Mouse (Mus musculus) layer of hippocampus, postnatal 10 days (tissue): Measurements from ENCODE around the gene Cd200r4. TPM values are rescaled to one million over a fixed set of nuclear protein-coding genes. Genes with fewer than 3 reads are reported as not detected.
"Not testable (repeated sequence)": the region's sequence is repeated elsewhere in the genome, so short reads cannot be mapped to it uniquely, and the experiment has no call there.

Experiments used
- DNase-seq, 2 experiments: peaks; one replicate each; pipeline ENCODE4 v3.0.0; 2021; ENCODE audit warnings: low spot score in 2 of 2
- long read RNA-seq: library from polyadenylated mRNA; stranded (forward); transcript quantifications from one replicate; pipeline ENCODE4 v2.0.0, GENCODE M21; 2023
- total RNA-seq, 2 experiments: library from RNA; stranded (reverse); gene quantifications; 2 replicates each; pipeline ENCODE4 v1.2.3; 2021

The Cd200r4 gene
- not detected for total RNA-seq
- long read RNA-seq = 0 reads

DNA sequence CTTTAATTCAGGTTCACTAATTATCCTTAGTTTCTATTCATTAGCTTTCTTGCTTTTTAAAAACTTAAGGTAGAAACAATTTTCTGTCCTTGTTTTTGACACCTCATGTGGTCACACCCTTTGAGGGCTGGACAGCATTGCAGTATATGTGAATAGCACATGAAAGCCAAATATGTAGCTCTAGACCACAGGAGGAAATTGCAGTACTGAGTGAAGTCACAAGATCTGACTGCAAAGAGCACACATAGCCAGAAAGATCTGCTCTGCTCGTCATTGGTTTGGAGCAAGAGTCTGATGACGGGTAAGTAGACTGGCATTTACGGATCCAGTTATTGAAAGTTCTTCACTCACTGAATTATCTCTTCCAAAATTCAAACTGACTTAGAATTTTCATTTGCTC, at the start of gene Cd200r4:
TSS of gene Cd200r4 (plus strand) at position 190 of the 400 bp plus-strand sequence.
- no peak for DNase-seq

DNA sequence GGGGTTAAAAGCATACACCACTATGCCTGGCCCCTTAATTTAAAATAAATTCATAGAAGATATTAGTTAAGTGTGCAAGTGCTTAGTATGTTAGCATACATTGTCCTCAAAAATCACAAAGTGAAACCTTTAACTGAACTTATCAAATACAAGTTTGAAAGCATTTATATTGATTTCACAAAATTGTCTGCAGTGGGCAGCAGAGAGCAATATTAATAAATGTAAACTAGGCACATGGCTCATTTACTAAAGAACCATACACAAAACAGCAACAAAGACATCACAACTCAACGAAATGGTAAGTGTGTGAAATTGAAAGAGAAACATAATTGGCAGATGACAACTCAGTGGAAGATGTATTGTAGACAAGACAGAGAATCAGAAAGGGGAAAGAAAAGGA, 49.7 kb upstream of the Cd200r4 start:
- DNase-seq = no peak

DNA sequence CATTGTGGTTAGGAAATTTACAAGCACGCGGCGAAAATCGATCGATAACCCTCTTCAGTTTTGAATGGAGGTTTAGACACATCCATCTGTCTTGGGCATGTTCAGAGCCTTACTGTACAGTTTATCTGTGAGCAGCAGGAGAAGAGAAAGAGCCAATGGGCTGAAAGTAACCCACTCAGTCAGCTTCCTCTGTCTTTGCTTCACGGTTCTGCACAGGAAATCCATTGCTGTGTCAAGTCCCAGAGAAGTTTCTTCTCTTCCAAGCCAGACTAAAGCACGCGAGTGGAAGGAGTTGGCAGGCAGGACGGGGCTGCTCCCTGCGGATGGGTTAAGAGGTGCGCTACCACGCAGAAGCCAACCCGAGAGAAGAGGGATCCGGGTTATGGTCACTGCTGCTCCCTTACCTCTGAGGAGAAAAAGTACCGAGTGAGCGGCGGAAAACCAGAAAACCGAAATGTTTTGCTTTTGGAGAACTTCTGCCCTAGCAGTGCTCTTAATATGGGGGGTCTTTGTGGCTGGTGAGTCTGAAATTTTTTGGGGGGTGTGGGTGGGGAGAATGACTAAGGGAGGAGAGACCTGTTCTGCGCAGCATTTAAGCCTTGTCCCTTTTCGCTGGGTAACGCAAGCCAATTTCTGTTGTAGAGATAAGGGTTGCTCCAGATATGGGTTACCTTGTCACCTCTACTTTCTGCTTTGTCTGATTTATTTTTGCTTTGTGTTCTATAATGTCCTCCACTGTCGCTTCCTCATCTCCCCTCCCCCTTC, 45.8 kb upstream of the Cd200r4 start, which contains the start of gene Cd200r1:
TSS of gene Cd200r1 (plus strand) at position 182 of the 765 bp plus-strand sequence.
- DNase-seq = no peak

DNA sequence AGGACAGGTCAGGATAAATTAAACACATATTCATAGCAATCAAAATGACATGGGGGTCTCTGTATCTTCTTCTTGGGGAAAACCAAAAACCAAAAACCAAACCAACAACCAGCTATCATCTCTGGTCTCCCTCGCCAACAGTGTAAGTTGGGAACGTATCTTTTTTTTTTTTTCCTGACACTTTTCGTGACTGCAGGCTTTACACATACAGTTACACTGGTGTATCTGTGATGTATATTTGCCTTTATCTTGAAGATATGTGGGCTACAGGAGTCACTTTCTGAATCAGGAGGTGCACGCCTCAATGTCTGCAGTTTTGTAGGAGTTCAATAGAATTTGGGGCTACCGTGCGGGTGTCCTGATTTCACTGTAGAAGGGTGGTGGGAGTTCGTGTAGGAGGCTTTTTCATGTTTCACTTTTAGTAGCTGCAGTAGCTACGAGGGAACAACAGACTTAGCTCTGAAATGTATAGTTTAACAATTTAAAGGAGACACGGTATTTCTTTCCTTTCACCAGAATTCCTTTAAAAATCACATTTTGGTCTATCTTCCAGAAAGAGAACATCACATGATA, 45.1 kb upstream of the Cd200r4 start:
- DNase-seq = no peak

DNA sequence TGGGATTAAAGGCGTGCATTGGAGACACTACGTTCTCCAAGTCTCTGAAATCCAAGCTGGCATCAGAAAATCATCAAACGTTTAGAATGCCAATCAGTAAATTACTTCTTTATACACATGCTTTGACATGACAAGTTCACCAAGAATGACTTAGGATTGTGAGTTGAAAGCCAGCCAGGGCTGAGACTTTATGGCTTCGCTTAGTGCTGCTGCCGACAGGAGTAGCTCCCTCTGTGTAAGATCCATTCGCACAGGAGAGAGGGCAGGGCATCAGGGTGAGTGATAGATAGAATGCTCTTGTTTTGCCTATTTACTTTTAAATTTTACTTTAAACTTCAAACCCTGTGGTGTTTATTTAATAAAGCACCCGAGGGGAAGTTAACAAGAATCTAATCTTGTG, 44.0 kb upstream of the Cd200r4 start:
- no peak for DNase-seq

DNA sequence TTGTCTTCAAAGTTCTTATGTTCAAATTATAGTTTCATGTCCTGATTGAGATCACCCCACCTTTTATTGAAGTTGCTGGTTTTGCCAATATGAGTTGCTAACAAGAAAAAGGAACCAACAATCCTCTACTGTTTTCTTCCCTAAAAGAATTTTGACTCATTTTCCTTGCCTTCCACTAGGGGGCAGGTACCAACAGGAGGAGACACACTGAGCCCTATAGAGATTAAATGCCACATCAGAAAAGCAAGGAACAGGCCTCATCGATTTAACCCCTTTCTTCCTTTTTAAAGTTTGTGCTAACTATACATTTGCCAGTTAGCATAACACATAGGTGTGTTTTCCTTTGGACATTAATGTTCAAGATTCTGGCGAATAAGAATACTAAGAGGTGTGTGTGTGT, 43.6 kb upstream of the Cd200r4 start:
- no peak for DNase-seq

DNA sequence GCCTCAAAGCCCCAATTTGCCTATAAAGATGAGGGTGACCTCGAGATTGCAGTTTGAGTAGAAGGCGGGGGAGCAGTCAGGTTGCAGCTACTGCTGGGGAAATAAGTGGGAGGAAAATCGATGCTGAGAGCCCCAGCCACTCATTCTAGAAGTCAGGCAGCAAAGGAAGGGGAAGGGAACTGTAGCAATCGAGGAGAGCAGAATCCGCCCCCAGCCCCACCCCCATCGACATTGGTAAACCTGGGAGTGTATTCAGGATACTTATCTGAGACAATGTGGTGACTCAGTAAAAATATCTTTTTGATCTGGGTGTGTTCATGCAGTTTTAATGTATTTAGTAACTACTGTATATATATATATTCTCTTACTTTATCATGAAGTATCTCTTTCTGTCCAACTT, 39.0 kb upstream of the Cd200r4 start:
- no peak for DNase-seq

DNA sequence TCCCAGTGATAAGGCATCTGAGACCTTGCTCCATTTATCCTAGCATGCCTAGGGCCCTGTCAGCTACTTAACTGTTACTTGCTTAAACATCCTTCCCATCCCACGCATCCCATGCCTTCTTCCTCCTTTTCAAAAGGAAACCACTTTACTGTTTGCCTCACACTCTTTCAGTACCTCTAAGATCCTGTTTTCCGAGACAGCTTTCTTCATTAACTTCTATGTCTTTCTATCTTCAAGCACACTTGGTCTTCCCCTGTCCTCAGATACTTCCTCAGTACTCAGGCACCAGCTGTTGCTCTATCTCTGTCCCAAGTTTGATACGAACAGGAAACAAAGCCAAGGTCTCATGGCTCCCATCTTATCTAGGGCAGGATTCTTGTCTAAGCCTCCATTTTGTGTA, 37.9 kb upstream of the Cd200r4 start:
- DNase-seq = no peak

DNA sequence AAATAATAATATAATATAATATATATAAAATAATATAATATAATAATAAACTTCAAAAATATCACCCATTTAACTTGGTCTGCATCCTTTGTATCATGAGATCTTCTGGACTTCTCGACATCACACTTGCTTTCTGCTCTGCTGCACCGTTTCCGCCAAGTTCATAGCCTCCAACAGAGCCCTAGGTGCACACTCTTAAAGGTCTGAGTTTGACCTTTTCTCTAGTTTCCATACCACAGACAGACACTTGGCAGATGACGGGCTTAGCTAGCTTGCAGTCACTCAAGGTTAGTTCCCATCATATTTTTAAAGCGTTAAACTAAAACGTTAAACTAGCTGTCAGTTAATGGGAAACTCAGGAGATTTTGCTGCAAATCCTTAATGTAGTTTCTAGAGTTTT, 37.3 kb upstream of the Cd200r4 start:
- DNase-seq = no peak

DNA sequence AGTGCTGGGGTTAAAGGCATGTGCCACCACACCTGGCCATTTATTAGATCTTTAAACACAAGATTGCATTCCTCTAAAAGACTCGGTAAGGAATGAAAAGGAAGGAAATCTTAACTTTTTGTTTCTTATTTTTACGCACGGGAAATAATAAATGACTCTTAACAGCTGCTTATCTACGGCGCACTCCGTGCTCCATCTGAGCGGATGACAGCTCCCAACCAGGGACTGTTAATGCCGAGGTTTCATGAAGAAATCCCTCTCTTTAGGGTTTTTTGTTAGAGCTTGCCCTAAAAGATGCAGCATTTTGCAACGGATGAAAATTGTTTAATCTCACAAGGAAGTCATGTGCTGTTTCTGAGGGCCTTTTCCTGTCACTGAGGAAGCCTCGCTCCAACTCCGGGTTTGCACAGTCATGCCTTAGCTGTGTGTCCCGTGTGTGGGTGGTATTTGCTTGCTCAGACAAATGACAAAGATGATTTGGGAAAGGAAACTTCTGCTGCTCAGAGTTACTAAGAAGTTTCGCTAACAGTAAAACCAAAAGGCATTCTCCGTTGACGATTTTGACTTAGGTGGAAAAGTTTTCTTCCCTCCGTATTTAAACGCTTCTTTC, 32.9 kb upstream of the Cd200r4 start:
- DNase-seq = no peak

DNA sequence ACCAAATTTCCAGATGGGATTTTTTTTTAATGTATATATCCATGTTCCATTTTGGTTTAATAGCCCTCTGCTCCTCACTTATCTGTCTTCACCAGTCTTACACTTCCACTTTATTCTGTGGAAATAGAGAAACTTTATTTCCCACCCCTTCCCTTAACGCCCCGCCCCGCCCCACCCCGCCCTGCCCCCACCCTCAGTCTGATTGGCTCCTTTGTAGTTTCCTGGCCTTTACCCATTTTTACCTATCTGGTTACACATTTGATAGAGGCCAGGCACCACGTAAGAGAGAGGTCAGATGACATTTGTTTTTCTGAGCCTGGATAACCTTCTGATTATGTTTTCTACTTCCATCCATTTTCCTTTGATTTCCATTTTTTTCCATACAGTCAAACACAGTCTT, 32.0 kb upstream of the Cd200r4 start:
- DNase-seq = no peak

DNA sequence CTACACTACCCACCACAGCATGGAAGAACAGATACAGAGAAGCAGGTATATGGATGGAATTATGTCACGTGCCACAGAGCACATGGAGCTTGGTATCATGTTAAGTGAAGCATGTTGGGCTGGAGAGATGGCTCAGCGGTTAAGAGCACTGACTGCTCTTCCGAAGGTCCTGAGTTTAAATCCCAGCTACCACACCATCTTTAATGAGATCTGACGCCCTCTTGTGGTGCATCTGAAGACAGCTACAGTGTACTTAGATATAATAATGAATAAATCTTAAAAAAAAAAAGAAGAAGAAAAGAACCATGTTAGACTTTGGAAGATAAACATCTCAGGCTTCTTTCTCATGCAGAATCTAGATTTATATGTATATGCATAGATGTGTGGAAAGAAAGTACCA, 30.8 kb upstream of the Cd200r4 start:
- DNase-seq = no peak

DNA sequence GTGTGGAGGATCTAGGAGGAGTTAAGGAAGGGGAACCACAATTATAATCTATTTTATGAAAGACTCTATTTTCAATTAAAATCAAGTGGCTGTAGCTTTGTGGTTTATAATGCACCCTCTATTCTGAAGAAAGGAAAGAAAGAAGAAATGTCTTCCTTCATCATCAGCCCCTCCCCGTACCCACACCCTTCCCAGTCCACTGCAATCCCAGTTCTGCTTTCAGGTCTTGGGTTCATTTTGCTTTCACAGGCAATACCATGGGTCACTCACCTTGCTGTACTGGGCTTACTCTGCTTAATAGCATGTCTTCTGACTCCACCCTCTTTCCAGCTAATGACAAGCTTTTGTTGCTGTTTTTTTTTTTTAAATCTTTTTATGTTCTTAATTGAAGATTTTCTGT, 24.6 kb upstream of the Cd200r4 start:
- no peak for DNase-seq

DNA sequence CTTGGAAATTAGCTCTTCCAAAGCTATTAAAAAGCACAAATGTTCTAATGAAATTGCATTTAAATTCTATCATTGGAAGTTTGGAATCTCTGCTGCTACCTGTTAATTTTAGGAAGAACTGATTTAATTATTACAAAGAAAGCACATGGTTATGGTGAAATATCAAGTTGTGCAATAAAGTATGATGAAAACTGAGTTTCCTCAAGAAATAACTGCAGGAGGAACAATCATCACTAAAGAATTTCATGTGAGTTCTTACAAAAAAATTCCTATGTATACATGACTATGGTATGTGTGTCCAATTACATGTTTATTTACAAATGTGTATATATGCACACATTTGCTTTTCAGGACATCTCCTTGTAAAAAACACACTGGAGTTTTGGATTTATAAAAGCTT, 17.1 kb upstream of the Cd200r4 start:
- DNase-seq = no peak

DNA sequence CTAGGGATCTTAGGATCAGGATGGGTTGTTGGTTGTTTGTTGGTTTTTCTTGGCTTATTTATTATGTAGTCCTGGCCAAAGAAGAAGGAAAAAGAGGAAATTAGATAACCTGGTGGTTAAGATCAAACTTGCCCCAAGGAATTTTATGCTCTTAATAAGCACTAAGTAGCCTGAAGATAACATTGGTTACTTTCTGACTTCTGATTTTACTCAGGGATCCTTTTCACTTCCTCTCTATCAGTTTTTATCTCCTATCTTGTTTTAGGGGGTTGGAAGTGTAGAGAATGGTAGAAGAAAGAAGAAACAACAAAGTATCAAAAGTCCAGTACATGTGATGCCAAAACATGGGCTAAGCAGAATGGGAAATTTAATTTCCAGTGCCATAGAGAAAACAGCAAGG, 5.6 kb upstream of the Cd200r4 start:
- no peak for DNase-seq

DNA sequence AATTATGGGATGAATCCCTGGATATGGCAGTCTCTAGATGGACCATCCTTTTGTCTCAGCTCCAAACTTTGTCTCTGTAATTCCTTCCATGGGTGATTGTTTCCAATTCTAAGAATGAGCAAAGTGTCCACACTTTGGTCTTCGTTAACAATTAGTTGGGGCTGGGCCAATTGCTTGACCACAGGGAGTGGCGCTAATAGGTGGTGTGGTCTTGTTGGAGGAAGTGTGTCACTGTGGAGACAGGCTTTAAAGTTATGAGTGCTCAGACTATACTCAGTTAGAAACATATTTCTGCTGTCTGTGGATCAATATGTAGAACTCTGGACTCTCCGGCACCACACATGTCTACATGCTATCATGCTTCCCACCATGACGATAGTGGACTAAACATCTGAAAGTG, 1.3 kb upstream of the Cd200r4 start:
- not testable (repeated sequence) for DNase-seq

DNA sequence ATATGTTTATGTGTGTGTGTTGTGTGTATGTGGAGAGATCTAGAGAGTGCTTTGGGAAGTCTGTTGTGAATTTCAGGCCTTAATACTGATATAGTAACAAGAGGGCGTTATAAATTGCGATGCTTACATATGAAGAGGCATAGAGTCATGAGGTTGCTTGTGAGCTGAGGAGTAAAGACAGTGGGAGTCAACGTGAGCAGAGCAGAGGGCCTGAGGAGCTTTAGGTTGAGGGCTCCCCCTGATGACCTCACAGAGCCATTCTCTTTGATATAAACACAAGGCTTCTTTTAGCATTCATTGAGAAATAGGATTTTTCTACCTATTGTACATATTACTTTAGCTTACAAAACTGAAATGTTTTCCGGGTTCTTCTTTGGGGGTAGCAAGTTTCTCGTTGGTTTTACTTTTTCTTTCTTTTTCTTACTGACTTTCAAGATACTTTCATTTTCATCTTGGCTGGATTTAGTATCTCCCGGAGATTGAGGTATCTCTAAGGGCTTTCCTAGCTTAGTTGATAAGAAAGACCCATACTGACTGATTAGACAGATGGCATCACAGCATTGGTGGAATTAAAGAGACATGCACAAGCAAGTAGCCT, 1.0 kb downstream of the Cd200r4 start:
- no peak for DNase-seq

DNA sequence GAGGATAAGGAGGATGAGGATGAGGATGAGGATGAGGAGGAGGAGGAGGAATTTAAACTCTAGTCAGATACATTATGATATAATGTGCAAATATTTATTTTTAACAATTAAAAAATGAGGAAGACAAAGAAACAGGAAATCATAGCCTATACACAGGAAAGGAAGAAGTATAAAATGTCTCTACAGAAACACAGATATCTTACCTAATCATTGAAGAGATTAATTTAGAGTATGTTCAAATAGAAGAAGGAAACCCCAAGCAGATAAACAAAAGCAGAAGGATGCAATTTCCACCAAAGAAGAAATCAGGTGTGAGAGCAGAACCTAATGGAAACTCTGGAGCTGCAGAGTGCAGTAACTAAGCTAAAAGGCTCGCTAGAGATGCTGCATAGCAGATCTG, 6.5 kb downstream of the Cd200r4 start:
- no peak for DNase-seq

DNA sequence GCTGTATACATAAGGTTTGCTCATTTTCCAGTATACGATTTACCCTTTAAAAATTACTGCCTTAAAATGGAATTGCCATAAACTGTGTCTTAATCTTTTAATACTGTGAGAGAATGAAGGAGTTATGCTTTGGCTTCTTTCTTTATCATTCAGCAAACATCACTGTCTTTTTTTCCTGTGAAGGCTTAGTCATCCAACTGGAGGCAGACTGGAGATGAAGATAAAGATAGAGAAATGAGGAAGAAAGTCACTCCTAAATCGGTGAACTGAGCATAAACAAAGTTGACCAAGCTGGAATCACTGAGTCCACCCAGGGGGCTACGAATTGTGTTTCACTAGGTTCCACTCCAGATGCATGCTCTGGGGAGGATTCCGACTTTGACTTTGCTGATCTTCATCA, 9.0 kb downstream of the Cd200r4 start:
- DNase-seq = no peak

DNA sequence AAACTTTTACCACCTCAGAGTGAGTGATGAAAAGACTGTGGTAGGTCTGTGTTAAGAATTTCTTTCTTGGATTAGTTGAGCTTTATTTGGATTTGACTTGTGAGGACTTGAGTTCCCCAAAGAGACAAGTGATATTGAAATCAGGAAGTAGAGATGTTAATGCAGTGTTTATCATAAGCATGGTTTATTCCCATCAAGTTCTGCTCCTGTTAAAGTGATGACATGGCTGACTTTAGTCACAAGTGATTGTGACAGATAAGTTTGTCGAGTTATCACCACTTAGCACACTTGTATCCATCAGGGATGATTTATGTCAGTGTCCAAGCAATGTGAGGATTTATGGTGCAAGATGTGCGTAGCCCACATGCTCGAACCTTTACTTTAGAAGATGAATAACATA, 20.8 kb downstream of the Cd200r4 start:
- DNase-seq = no peak

DNA sequence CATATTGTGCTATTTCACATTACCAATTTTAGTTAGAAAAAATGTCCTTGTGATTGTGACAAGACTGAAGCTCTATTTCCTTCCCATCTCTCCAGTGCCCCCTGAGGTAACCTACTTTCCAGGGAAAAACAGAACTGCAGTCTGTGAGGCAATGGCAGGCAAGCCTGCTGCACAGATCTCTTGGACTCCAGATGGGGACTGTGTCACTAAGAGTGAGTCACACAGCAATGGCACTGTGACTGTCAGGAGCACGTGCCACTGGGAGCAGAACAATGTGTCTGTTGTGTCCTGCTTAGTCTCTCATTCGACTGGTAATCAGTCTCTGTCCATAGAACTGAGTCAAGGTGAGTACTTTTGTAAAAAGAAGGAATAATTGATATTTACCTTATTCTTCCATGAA, 21.7 kb downstream of the Cd200r4 start:
- DNase-seq = not testable (repeated sequence)

DNA sequence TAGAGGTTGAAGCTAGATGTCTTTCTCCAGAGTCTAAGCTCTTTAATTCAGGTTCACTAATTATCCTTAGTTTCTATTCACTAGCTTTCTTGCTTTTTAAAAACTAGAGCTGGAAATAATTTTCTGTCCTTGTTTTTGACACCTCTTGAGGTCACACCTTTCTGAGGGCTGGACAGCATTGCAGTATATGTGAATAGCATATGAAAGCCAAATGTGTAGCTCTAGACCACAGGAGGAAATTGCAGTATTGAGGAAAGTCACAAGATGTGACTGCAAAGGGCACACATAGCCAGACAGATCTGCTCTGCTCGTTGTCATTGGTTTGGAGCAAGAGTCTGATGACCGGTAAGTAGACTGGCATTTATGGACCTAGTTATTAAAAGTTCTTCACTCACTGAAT, 55.3 kb downstream of the Cd200r4 start, which contains the start of gene Cd200r2:
TSS of gene Cd200r2 (plus strand) at position 301 of the 400 bp plus-strand sequence.
- DNase-seq = no peak
